Mouse (Mus musculus): Measurements from ENCODE around the gene Tmem161a. TPM values are rescaled to one million over a fixed set of nuclear protein-coding genes. Genes with fewer than 3 reads are reported as not detected.

Tmem161a gene
- total and polyA plus RNA-seq, 2 experiments from 2014 or later: 132 to 155 TPM

GRCm38 (mm10) chr8:70201417-70201816 is 29.3 kb downstream of the Tmem161a start:
- ATAC-seq (ENCODE audit: insufficient read depth, low read depth): no peak
- Histone ChIP-seq H3K9ac (replicated peaks; ENCODE audit: low read depth, low read length) (no peak overlapping the region), H3K4me3 (ENCODE audit: low read depth, low read length) (no peak overlapping the region), H3K27me3 (ENCODE audit: control insufficient read depth, insufficient read depth, low read length) (no peaks in the 10 kb centered on the region), H3K4me1 (ENCODE audit: control insufficient read depth, insufficient read depth) (peaks cover 17% of the 10 kb centered on the region; the same call in 1 of the 2 replicates), H3K9me3 (replicated peaks; ENCODE audit: control insufficient read depth, low read length) (no peaks in the 10 kb centered on the region), H3K27ac (ENCODE audit: low read depth) (no peak overlapping the region), H3K4me2 (ENCODE audit: low read depth, low read length) (no peak overlapping the region), H3K36me3 (replicated peaks; ENCODE audit: control insufficient read depth, insufficient read depth, low read length) (no peaks in the 10 kb centered on the region)
- 60% methylated on average over 3 of the region's 3 CpGs for WGBS
- no peak for DNase-seq (ENCODE audit: low spot score)
- no peak for TF ChIP-seq EP300 (IDR thresholded peaks at IDR 0.05; ENCODE audit: low read depth)
- TF ChIP-seq CTCF (IDR thresholded peaks at IDR 0.05; ENCODE audit: low read depth): no peak

- ATAC-seq (ENCODE audit: insufficient read depth, low read depth): no peak
- Histone ChIP-seq H3K4me2 (ENCODE audit: low read depth, low read length) (no peak overlapping the region), H3K4me1 (ENCODE audit: control insufficient read depth, insufficient read depth) (peaks cover 17% of the 10 kb centered on the region; the same call in 1 of the 2 replicates), H3K9me3 (replicated peaks; ENCODE audit: control insufficient read depth, low read length) (no peaks in the 10 kb centered on the region), H3K9ac (replicated peaks; ENCODE audit: low read depth, low read length) (no peak overlapping the region), H3K27ac (ENCODE audit: low read depth) (0 out of 2 replicates have a peak overlapping the region, but pooled peaks have one; percentile 9), H3K4me3 (ENCODE audit: low read depth, low read length) (no peak overlapping the region), H3K27me3 (ENCODE audit: control insufficient read depth, insufficient read depth, low read length) (no peaks in the 10 kb centered on the region), H3K36me3 (replicated peaks; ENCODE audit: control insufficient read depth, insufficient read depth, low read length) (no peaks in the 10 kb centered on the region)
- DNase-seq (ENCODE audit: low spot score): no peak
- no peak for TF ChIP-seq CTCF (IDR thresholded peaks at IDR 0.05; ENCODE audit: low read depth)
- TF ChIP-seq EP300 (IDR thresholded peaks at IDR 0.05; ENCODE audit: low read depth): no peak
- 75% methylated on average over 4 of the region's 4 CpGs for WGBS
Observed at GRCm38 (mm10) chr8:70203072-70203471, 30.9 kb downstream of the Tmem161a start.

GRCm38 (mm10) chr8:70204757-70205156 is 32.6 kb downstream of the Tmem161a start:
- DNase-seq (ENCODE audit: low spot score) (peak; percentile 84), ATAC-seq (ENCODE audit: insufficient read depth, low read depth) (peak; percentile 68)
- TF ChIP-seq EP300 (IDR thresholded peaks at IDR 0.05; ENCODE audit: low read depth) (0 out of 2 replicates have a peak, but pooled peaks have one; percentile 42), CTCF (IDR thresholded peaks at IDR 0.05; ENCODE audit: low read depth) (no peak)
- no peak overlapping the region for H3K4me2 ChIP-seq (ENCODE audit: low read depth, low read length)
- no peaks in the 10 kb centered on the region for H3K9me3 ChIP-seq (replicated peaks; ENCODE audit: control insufficient read depth, low read length)
- H3K27me3 ChIP-seq (ENCODE audit: control insufficient read depth, insufficient read depth, low read length): no peaks in the 10 kb centered on the region
- no peak overlapping the region for H3K4me3 ChIP-seq (ENCODE audit: low read depth, low read length)
- H3K36me3 ChIP-seq (replicated peaks; ENCODE audit: control insufficient read depth, insufficient read depth, low read length): no peaks in the 10 kb centered on the region
- peak overlapping the region; percentile 89 for H3K27ac ChIP-seq (ENCODE audit: low read depth)
- 26% methylated on average over 1 of the region's 1 CpGs for WGBS
- H3K4me1 ChIP-seq (ENCODE audit: control insufficient read depth, insufficient read depth): peaks cover 20% of the 10 kb centered on the region; the same call in 1 of the 2 replicates
- peak overlapping the region; percentile 37; the same call in 1 of the 2 replicates for H3K9ac ChIP-seq (replicated peaks; ENCODE audit: low read depth, low read length)

GRCm38 (mm10) chr8:70208130-70208529 is 36.0 kb downstream of the Tmem161a start:
- H3K27me3 ChIP-seq (ENCODE audit: control insufficient read depth, insufficient read depth, low read length): no peaks in the 10 kb centered on the region
- WGBS: 59% methylated on average over 1 of the region's 1 CpGs
- H3K9ac ChIP-seq (replicated peaks; ENCODE audit: low read depth, low read length): no peak overlapping the region
- no peak for ATAC-seq (ENCODE audit: insufficient read depth, low read depth)
- H3K4me3 ChIP-seq (ENCODE audit: low read depth, low read length): no peak overlapping the region
- no peak for TF ChIP-seq EP300 (IDR thresholded peaks at IDR 0.05; ENCODE audit: low read depth)
- TF ChIP-seq CTCF (IDR thresholded peaks at IDR 0.05; ENCODE audit: low read depth): no peak
- DNase-seq (ENCODE audit: low spot score): no peak
- H3K36me3 ChIP-seq (replicated peaks; ENCODE audit: control insufficient read depth, insufficient read depth, low read length): no peaks in the 10 kb centered on the region
- no peak overlapping the region for H3K4me2 ChIP-seq (ENCODE audit: low read depth, low read length)
- H3K27ac ChIP-seq (ENCODE audit: low read depth): peak overlapping the region; percentile 34; the same call in 1 of the 2 replicates
- H3K9me3 ChIP-seq (replicated peaks; ENCODE audit: control insufficient read depth, low read length): no peaks in the 10 kb centered on the region
- peaks cover 35% of the 10 kb centered on the region for H3K4me1 ChIP-seq (ENCODE audit: control insufficient read depth, insufficient read depth)

- TF ChIP-seq CTCF (IDR thresholded peaks at IDR 0.05; ENCODE audit: low read depth) (no peak; the same call in 1 of the 2 replicates), EP300 (IDR thresholded peaks at IDR 0.05; ENCODE audit: low read depth) (no peak)
- Histone ChIP-seq H3K9me3 (replicated peaks; ENCODE audit: control insufficient read depth, low read length) (no peaks in the 10 kb centered on the region), H3K9ac (replicated peaks; ENCODE audit: low read depth, low read length) (peak overlapping the region; percentile 29; the same call in 1 of the 2 replicates), H3K4me2 (ENCODE audit: low read depth, low read length) (peak overlapping the region; percentile 95), H3K4me1 (ENCODE audit: control insufficient read depth, insufficient read depth) (peaks cover 25% of the 10 kb centered on the region; the same call in 1 of the 2 replicates), H3K36me3 (replicated peaks; ENCODE audit: control insufficient read depth, insufficient read depth, low read length) (no peaks in the 10 kb centered on the region), H3K4me3 (ENCODE audit: low read depth, low read length) (peak overlapping the region; percentile 24), H3K27me3 (ENCODE audit: control insufficient read depth, insufficient read depth, low read length) (no peaks in the 10 kb centered on the region), H3K27ac (ENCODE audit: low read depth) (peak overlapping the region; percentile 65)
- ATAC-seq (ENCODE audit: insufficient read depth, low read depth) (no peak), DNase-seq (ENCODE audit: low spot score) (peak; percentile 23)
- WGBS: 16% methylated on average over 8 of the region's 8 CpGs
Observed at GRCm38 (mm10) chr8:70210538-70210937, 38.4 kb downstream of the Tmem161a start.

- Histone ChIP-seq H3K9ac (replicated peaks; ENCODE audit: low read depth, low read length) (peak overlapping the region; percentile 70), H3K9me3 (replicated peaks; ENCODE audit: control insufficient read depth, low read length) (no peaks in the 10 kb centered on the region), H3K27me3 (ENCODE audit: control insufficient read depth, insufficient read depth, low read length) (no peaks in the 10 kb centered on the region), H3K4me3 (ENCODE audit: low read depth, low read length) (peak overlapping the region; percentile 74), H3K36me3 (replicated peaks; ENCODE audit: control insufficient read depth, insufficient read depth, low read length) (no peaks in the 10 kb centered on the region), H3K4me2 (ENCODE audit: low read depth, low read length) (peak overlapping the region; percentile 95), H3K4me1 (ENCODE audit: control insufficient read depth, insufficient read depth) (peaks cover 26% of the 10 kb centered on the region; the same call in 1 of the 2 replicates), H3K27ac (ENCODE audit: low read depth) (peak overlapping the region; percentile 92)
- TF ChIP-seq EP300 (IDR thresholded peaks at IDR 0.05; ENCODE audit: low read depth) (no peak), CTCF (IDR thresholded peaks at IDR 0.05; ENCODE audit: low read depth) (no peak)
- DNase-seq (ENCODE audit: low spot score): no peak
- no peak for ATAC-seq (ENCODE audit: insufficient read depth, low read depth)
- 74% methylated on average over 1 of the region's 1 CpGs for WGBS
Observed at GRCm38 (mm10) chr8:70211275-70211674, 39.1 kb downstream of the Tmem161a start.

Data from heart, postnatal 0 days (tissue).